Mouse (Mus musculus) right cerebral cortex, postnatal 10 days (tissue): ENCODE measurements around the gene Abcf2.

ENCODE experiments used
- DNase-seq, 2 experiments: peaks; one replicate each; pipeline ENCODE4 v3.0.0; 2021; ENCODE audit warnings: low spot score in 2 of 2

The Abcf2 gene

GRCm38 (mm10) chr5:24527780-24528179, 49.5 kb downstream of the Abcf2 start:
- no peak for DNase-seq

- DNase-seq, result no peak
These were observed 50.4 kb downstream of the Abcf2 start, which contains the start of gene Gbx1 for GRCm38 (mm10) chr5:24526889-24527230. TSS of gene Gbx1 (minus strand) at chr5:24527202.

GRCm38 (mm10) chr5:24526190-24526888, 50.9 kb downstream of the Abcf2 start:
- DNase-seq, result no peak

GRCm38 (mm10) chr5:24525360-24526189, 51.7 kb downstream of the Abcf2 start:
- DNase-seq, result no peak

- no peak for DNase-seq
These were observed 52.7 kb downstream of the Abcf2 start for GRCm38 (mm10) chr5:24524522-24524921.

- no peak for DNase-seq
These were observed 53.5 kb downstream of the Abcf2 start for GRCm38 (mm10) chr5:24523806-24524205.

GRCm38 (mm10) chr5:24521366-24521765, 55.9 kb downstream of the Abcf2 start:
- no peak for DNase-seq
